Mouse (Mus musculus) MEL (cell line): ENCODE results near the gene Rabl6.

Experiments
- CHD1 ChIP-seq: IDR thresholded peaks from 2 replicates; pipeline ENCODE4 v1.6.1; 2012; ENCODE audit warnings: low read depth, mild to moderate bottlenecking, inconsistent platforms, low read length, improper control_type of control experiment
- CTCF ChIP-seq, 3 experiments: IDR thresholded peaks in 2 of 3; conservative IDR thresholded peaks in 1 of 3; 2 replicates each; pipeline ENCODE4 v1.5.1; 2011 to 2012; ENCODE audit warnings: low read length in 3 of 3, low read depth in 2 of 3, mild to moderate bottlenecking in 2 of 3, improper control_type of control experiment in 1 of 3, inconsistent platforms in 1 of 3, mixed read lengths in 1 of 3, moderate library complexity in 1 of 3; ENCODE audit not compliant: control insufficient read depth in 1 of 3, insufficient read depth in 1 of 3, poor library complexity in 1 of 3, severe bottlenecking in 1 of 3
- ELF1 ChIP-seq: IDR thresholded peaks from 2 replicates; pipeline ENCODE4 v1.6.1; 2014; ENCODE audit warnings: low read depth, mild to moderate bottlenecking, inconsistent platforms, low read length, improper control_type of control experiment, moderate library complexity
- EP300 ChIP-seq, 2 experiments: IDR thresholded peaks; 2 replicates each; pipeline ENCODE4 v1.6.1; 2011; ENCODE audit warnings: improper control_type of control experiment in 2 of 2, low read length in 2 of 2, low read depth in 1 of 2, mild to moderate bottlenecking in 1 of 2
- GATA1 ChIP-seq: IDR thresholded peaks from 2 replicates; pipeline ENCODE4 v1.6.1; 2011; ENCODE audit warnings: low read depth, low read length, improper control_type of control experiment
- MAZ ChIP-seq: IDR thresholded peaks from 2 replicates; pipeline ENCODE4 v1.6.1; 2012; ENCODE audit warnings: low read depth, mild to moderate bottlenecking, inconsistent platforms, low read length, improper control_type of control experiment
- MYB ChIP-seq: IDR thresholded peaks from 2 replicates; pipeline ENCODE4 v1.6.1; 2011; ENCODE audit warnings: mild to moderate bottlenecking, low read depth, low read length, improper control_type of control experiment
- ZC3H11A ChIP-seq: IDR thresholded peaks from 2 replicates; pipeline ENCODE4 v1.6.1; 2012; ENCODE audit warnings: low read depth, mild to moderate bottlenecking, inconsistent platforms, low read length, improper control_type of control experiment

DNA sequence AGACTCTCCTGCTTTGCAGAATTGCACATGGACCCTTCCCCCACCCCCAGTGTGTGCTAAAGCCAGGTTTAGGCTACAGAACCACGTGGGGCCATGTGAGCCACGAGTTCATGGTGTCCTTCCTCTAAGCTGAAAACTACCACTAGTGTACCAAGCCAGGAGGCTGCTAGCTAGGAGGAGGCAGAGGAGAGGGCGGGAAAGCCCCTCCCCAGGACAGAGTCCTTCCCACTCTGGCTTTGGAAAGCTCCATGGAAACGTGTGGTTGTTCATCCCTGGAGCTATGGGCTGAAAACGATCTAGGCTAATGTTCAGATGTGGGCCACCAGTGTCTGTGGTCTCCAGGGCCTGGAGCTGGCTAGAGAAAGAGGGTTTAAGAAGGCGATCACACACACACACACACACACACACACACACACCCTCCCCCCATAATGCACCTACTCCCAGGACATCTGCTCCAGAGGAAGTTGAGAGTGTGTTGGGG, 27.7 kb downstream of the Rabl6 start:
- no peak for TF ChIP-seq GATA1
- no peak for TF ChIP-seq ELF1
- no peak for TF ChIP-seq ZC3H11A
- TF ChIP-seq CTCF (IDR thresholded peaks at IDR 0.05 in 2 of 3, conservative IDR thresholded peaks at IDR 0.05 in 1 of 3; ENCODE audit: control insufficient read depth in 1 of 3, insufficient read depth in 1 of 3, low read depth in 2 of 3, low read length in 3 of 3, poor library complexity in 1 of 3, severe bottlenecking in 1 of 3), result no peak
- no peak for TF ChIP-seq EP300 (IDR thresholded peaks at IDR 0.05; ENCODE audit: low read depth in 1 of 2, low read length in 2 of 2)
- no peak for TF ChIP-seq MAZ
- no peak for TF ChIP-seq MYB
- TF ChIP-seq CHD1, result no peak
